Mouse (Mus musculus) embryonic facial prominence, embryonic 15.5 days (tissue): ENCODE measurements around the gene Ptprg. TPM values are rescaled to one million over a fixed set of nuclear protein-coding genes. Genes with fewer than 3 reads are reported as not detected.

Experiments
- ATAC-seq: fragments of 200-750 bp; cut with Nextera tagmentation; 2 replicates; pipeline ENCODE4 v1.8.0; 2017; ENCODE audit warnings: low read depth, moderate TSS enrichment; ENCODE audit not compliant: insufficient number of reproducible peaks, low FRiP score, low TSS enrichment
- H3K27ac ChIP-seq: fragments of 300-500 bp; sonication (generic); replicated peaks from 2 replicates; pipeline ENCODE4 v1.5.1; 2015; ENCODE audit warnings: mild to moderate bottlenecking, inconsistent platforms
- H3K27me3 ChIP-seq: fragments of 300-500 bp; sonication (generic); 2 replicates; pipeline ENCODE4 v1.6.1; 2015; ENCODE audit warnings: inconsistent platforms
- H3K36me3 ChIP-seq: fragments of 300-500 bp; sonication (generic); 2 replicates; pipeline ENCODE4 v1.6.1; 2015; ENCODE audit warnings: mild to moderate bottlenecking, inconsistent platforms
- H3K4me1 ChIP-seq: fragments of 300-500 bp; sonication (generic); 2 replicates; pipeline ENCODE4 v1.6.1; 2015; ENCODE audit warnings: inconsistent platforms
- H3K4me2 ChIP-seq: fragments of 300-500 bp; sonication (generic); replicated peaks from 2 replicates; pipeline ENCODE4 v1.6.1; 2015; ENCODE audit warnings: mild to moderate bottlenecking, inconsistent platforms
- H3K4me3 ChIP-seq: fragments of 300-500 bp; sonication (generic); replicated peaks from 2 replicates; pipeline ENCODE4 v1.5.1; 2015; ENCODE audit warnings: mild to moderate bottlenecking, inconsistent platforms
- H3K9ac ChIP-seq: fragments of 300-500 bp; sonication (generic); 2 replicates; pipeline ENCODE4 v1.6.1; 2015; ENCODE audit warnings: inconsistent platforms
- H3K9me3 ChIP-seq: fragments of 300-500 bp; sonication (generic); replicated peaks from 2 replicates; pipeline ENCODE4 v1.6.1; 2016; ENCODE audit warnings: inconsistent platforms
- WGBS: fragments of 180-500 bp; shearing (Covaris S2); methylation state at CpG from one replicate; pipeline ENCODE4 v1.1.7; 2015; 5-methylcytosine and 5-hydroxymethylcytosine counted together
- polyA plus RNA-seq: library from polyadenylated mRNA; unstranded; fragments of >200 nt; fragmentation: Nextera tagmentation; extraction: Ambion mirVana; gene quantifications from 2 replicates; pipeline ENCODE4 v1.2.1, GENCODE M21; 2015

Ptprg gene
- polyA plus RNA-seq, 1 experiment from 2014 or later = 25.6 TPM

GRCm38 (mm10) chr14:12065736-12066135, 512.4 kb downstream of the Ptprg start:
- Histone ChIP-seq H3K4me3 (no peak overlapping the region), H3K9ac (no peak overlapping the region), H3K27ac (no peak overlapping the region), H3K36me3 (no peaks in the 10 kb centered on the region), H3K4me1 (peaks cover 5% of the 10 kb centered on the region; the same call in 1 of the 2 replicates), H3K9me3 (no peaks in the 10 kb centered on the region), H3K4me2 (no peak overlapping the region), H3K27me3 (no peaks in the 10 kb centered on the region)
- no peak for ATAC-seq
- WGBS = 56% methylated on average over 2 of the region's 2 CpGs

GRCm38 (mm10) chr14:12069707-12070106, 516.4 kb downstream of the Ptprg start:
- no peak overlapping the region for H3K4me3 ChIP-seq
- WGBS = 79% methylated on average over 12 of the region's 12 CpGs
- H3K36me3 ChIP-seq = no peaks in the 10 kb centered on the region
- no peak overlapping the region for H3K27ac ChIP-seq
- H3K4me2 ChIP-seq = no peak overlapping the region
- no peak overlapping the region for H3K9ac ChIP-seq
- no peaks in the 10 kb centered on the region for H3K9me3 ChIP-seq
- ATAC-seq = no peak
- peaks cover 11% of the 10 kb centered on the region; the same call in 1 of the 2 replicates for H3K4me1 ChIP-seq
- H3K27me3 ChIP-seq = no peaks in the 10 kb centered on the region

DNA sequence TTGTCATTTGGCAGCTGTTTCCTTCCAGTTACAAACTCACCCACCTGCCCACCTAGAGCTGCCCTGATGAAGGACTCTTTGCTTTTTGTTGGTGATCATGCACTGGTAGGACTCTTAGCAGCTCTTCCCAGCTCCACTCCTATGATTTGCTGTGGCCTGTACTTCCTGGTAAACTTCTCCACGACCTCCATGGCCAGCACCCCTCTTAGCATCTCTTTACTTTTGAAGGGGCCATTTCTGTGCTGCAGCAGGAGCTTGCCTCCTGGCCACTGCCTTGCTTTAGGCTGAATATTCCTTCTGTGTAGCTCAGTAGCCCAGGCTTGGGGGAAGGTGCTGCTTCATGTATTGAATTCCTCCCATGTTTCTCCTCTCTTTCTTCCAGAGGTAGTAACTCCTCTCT, 517.0 kb downstream of the Ptprg start:
- Histone ChIP-seq H3K4me2 (no peak overlapping the region), H3K27me3 (no peaks in the 10 kb centered on the region), H3K4me1 (peaks cover 11% of the 10 kb centered on the region; the same call in 1 of the 2 replicates), H3K27ac (no peak overlapping the region), H3K9me3 (no peaks in the 10 kb centered on the region), H3K36me3 (no peaks in the 10 kb centered on the region), H3K4me3 (no peak overlapping the region), H3K9ac (no peak overlapping the region)
- no peak for ATAC-seq
- 50% methylated on average over 1 of the region's 1 CpGs for WGBS

- Histone ChIP-seq H3K9me3 (no peaks in the 10 kb centered on the region), H3K36me3 (no peaks in the 10 kb centered on the region), H3K27me3 (no peaks in the 10 kb centered on the region), H3K4me2 (no peak overlapping the region), H3K27ac (no peak overlapping the region), H3K4me1 (peaks cover 11% of the 10 kb centered on the region; the same call in 1 of the 2 replicates), H3K4me3 (no peak overlapping the region), H3K9ac (no peak overlapping the region)
- WGBS = 41% methylated on average over 7 of the region's 7 CpGs
- ATAC-seq = no peak
These were observed 517.6 kb downstream of the Ptprg start for GRCm38 (mm10) chr14:12070856-12071465.

DNA sequence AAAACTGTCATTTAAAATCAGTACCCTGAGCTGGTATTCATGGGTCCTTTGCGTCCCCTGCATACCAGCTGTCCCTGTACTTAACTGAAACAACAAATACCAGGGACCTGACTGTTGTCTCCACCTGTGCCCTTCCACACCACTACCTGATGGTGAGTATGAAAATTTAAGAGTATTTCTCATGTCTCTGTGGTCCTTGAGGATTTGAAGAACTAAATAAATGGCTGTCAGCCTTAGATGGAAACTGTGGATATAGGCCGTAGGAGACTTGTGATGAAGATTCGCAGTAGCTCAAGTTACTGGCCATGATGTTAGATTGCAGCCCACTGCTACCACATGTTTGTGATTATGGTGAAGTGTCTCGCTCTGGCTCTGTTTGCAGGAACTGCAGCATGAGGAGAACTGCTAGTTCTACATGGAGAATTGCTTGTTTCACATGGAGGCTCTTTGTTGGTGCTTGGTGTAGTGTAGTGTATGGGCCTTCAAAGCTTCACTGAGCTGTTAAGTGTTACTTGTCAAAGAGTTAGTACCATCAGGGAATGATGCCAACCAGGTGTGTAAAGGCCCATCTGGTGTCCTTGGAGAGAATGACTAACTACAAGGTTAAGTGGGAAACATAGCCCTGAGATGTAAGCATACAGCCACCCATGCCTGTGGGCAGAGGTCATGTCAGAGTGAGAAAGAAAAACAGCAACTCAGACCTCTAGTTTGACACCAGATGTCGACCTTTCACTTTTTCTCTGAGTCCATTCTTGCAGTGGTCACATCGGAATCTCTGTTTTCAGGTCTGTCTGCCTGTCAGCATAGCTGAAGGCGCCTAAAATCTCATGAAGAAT, 518.9 kb downstream of the Ptprg start:
- H3K4me3 ChIP-seq = no peak overlapping the region
- peaks cover 11% of the 10 kb centered on the region; the same call in 1 of the 2 replicates for H3K4me1 ChIP-seq
- H3K4me2 ChIP-seq = no peak overlapping the region
- ATAC-seq = no peak
- no peak overlapping the region for H3K27ac ChIP-seq
- no peaks in the 10 kb centered on the region for H3K9me3 ChIP-seq
- H3K36me3 ChIP-seq = no peaks in the 10 kb centered on the region
- WGBS = 58% methylated on average over 7 of the region's 7 CpGs
- H3K27me3 ChIP-seq = no peaks in the 10 kb centered on the region
- no peak overlapping the region for H3K9ac ChIP-seq

GRCm38 (mm10) chr14:12073408-12074107, 520.2 kb downstream of the Ptprg start:
- no peak overlapping the region for H3K4me2 ChIP-seq
- no peak for ATAC-seq

DNA sequence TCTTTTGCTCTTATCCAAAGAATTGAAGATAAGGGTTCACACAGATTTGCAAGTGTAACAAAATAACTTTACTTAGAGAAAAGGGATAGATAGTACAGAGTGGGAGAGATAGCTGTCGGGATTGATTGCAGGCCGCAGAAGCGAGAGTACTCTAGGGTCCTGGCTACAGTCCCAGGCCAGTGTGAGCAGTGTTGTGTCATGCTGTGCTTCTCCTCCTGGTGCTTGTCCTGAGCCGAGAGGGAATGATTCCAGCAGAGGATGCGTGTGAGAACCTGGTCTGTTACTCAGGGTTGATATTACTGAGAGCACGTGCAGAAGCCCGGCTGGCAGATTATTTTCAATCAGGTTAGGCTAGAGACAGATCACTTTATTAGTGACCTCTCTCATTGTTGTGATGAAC, 523.9 kb downstream of the Ptprg start:
- no peaks in the 10 kb centered on the region for H3K27me3 ChIP-seq
- no peak overlapping the region for H3K4me3 ChIP-seq
- H3K36me3 ChIP-seq = no peaks in the 10 kb centered on the region
- no peak overlapping the region for H3K9ac ChIP-seq
- no peak for ATAC-seq
- H3K9me3 ChIP-seq = no peaks in the 10 kb centered on the region
- H3K4me2 ChIP-seq = no peak overlapping the region
- 87% methylated on average over 7 of the region's 7 CpGs for WGBS
- H3K27ac ChIP-seq = no peak overlapping the region
- peaks cover 4% of the 10 kb centered on the region; the same call in 1 of the 2 replicates for H3K4me1 ChIP-seq

More at GRCm38 (mm10) chr14:12073408-12074107, 520.2 kb downstream of the Ptprg start:
- H3K4me1 ChIP-seq = peaks cover 11% of the 10 kb centered on the region; the same call in 1 of the 2 replicates
- H3K36me3 ChIP-seq = no peaks in the 10 kb centered on the region
- no peak overlapping the region for H3K9ac ChIP-seq
- no peaks in the 10 kb centered on the region for H3K27me3 ChIP-seq
- no peak overlapping the region for H3K27ac ChIP-seq
- WGBS = 71% methylated on average over 2 of the region's 2 CpGs
- H3K4me3 ChIP-seq = no peak overlapping the region
- no peaks in the 10 kb centered on the region for H3K9me3 ChIP-seq

DNA sequence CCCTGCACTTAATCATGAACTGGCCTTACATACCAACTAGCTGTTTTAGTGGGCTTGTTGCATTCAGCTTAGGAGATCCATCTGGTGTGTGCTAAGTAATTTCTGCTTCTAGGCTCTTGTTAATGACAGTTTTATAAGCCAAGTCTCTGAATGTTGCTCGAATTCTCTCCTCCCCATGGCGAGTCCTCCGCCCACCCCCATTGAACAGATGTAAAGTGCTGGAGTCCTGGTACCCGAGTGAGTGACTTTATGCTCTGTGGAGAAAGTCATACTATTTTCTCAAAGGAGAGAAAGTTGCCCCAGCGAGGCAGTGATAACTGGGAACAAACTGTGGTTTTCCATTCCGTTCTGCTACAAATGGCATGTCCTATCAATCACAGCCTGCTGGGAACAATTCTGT, 525.9 kb downstream of the Ptprg start:
- H3K4me1 ChIP-seq = no peaks in the 10 kb centered on the region
- no peak overlapping the region for H3K4me2 ChIP-seq
- H3K36me3 ChIP-seq = no peaks in the 10 kb centered on the region
- no peaks in the 10 kb centered on the region for H3K9me3 ChIP-seq
- H3K9ac ChIP-seq = no peak overlapping the region
- no peak overlapping the region for H3K27ac ChIP-seq
- no peaks in the 10 kb centered on the region for H3K27me3 ChIP-seq
- H3K4me3 ChIP-seq = no peak overlapping the region
- ATAC-seq = no peak
- 48% methylated on average over 6 of the region's 6 CpGs for WGBS

- ATAC-seq = no peak
- 41% methylated on average over 4 of the region's 4 CpGs for WGBS
- Histone ChIP-seq H3K4me3 (no peak overlapping the region), H3K9ac (no peak overlapping the region), H3K4me2 (no peak overlapping the region), H3K27ac (no peak overlapping the region), H3K36me3 (no peaks in the 10 kb centered on the region), H3K9me3 (no peaks in the 10 kb centered on the region), H3K4me1 (no peaks in the 10 kb centered on the region), H3K27me3 (no peaks in the 10 kb centered on the region)
These were observed 526.6 kb downstream of the Ptprg start for GRCm38 (mm10) chr14:12079833-12080401.

DNA sequence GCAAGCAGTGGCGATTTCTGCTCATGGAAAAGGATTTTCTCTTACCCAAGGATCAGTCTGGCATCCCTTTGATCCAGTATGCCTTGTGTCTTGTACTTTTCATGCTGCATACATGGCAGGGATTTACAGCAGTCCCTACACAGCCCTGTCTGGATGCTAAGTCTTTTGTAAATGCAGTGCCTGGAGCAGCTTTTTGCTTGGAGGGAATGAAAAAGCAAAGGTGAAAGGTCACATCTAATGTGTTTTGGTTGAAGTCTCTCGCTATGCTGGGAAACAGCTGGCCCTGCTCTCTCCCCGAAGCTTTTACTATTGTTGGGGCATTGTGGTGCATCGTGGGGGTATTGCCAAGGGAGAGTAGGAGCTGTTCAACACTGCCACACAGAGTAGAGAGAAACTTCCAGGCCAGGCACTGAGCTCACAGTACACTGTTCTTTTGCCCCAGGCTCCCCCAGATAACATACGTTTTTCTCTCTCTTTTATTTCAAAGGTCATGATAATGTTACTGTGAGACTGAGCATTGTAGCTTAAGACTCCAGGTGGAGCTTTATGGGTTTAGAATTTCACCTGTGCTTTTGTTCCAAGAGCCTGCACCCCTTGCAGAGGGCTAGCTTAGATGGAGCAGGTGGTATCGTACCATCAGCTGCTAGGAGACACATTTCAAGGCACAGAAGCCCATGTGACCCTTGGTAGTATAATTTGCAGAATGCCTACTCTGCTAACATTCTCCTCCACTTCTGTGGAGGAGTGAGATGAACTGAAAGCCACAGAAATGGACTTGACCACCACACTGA, 529.0 kb downstream of the Ptprg start:
- Histone ChIP-seq H3K27ac (no peak overlapping the region), H3K27me3 (no peaks in the 10 kb centered on the region), H3K36me3 (no peaks in the 10 kb centered on the region), H3K4me3 (no peak overlapping the region), H3K4me1 (peaks cover 10% of the 10 kb centered on the region; the same call in 1 of the 2 replicates), H3K4me2 (no peak overlapping the region), H3K9me3 (no peaks in the 10 kb centered on the region), H3K9ac (no peak overlapping the region)
- no peak for ATAC-seq
- 35% methylated on average over 6 of the region's 6 CpGs for WGBS
